Mouse (Mus musculus): ENCODE data around the gene Mrps18c. TPM values are rescaled to one million over a fixed set of nuclear protein-coding genes. Genes with fewer than 3 reads are reported as not detected.

Gene Mrps18c
- polyA plus RNA-seq, 1 experiment from 2014 or later, result 195 TPM

GRCm38 (mm10) chr5:100787527-100787926 is 10.9 kb upstream of the Mrps18c start:
- WGBS, result 92% methylated on average over 9 of the region's 9 CpGs
- H3K9ac ChIP-seq, result no peak overlapping the region
- H3K27me3 ChIP-seq, result no peaks in the 10 kb centered on the region
- no peak overlapping the region for H3K27ac ChIP-seq
- no peak overlapping the region for H3K4me2 ChIP-seq
- no peaks in the 10 kb centered on the region for H3K9me3 ChIP-seq (replicated peaks)
- H3K4me1 ChIP-seq, result no peaks in the 10 kb centered on the region
- no peak overlapping the region for H3K4me3 ChIP-seq
- no peak for ATAC-seq
- H3K36me3 ChIP-seq (ENCODE audit: poor library complexity, severe bottlenecking), result peaks cover 90% of the 10 kb centered on the region

DNA sequence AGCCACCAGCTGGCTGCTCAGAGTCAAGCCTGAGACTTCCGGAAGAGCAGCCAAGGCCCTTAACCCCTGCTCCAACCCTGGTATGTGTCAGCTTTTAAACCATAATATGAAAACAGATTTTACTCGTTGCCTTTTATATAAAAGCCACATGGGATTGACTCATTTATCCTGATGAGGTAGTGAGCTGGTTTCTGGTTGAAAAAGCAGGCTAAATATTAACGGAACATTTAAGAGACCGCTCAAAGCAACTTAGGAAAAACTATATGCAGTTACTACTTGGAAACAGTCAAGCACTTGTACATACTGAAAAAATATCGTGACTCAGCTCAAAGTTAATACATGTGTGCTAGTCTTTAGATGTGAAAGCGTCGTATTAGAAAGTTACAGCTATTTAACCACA is 6.2 kb upstream of the Mrps18c start:
- H3K4me1 ChIP-seq, result peaks cover 3% of the 10 kb centered on the region
- no peak for ATAC-seq
- no peaks in the 10 kb centered on the region for H3K9me3 ChIP-seq (replicated peaks)
- WGBS, result 93% methylated on average over 7 of the region's 7 CpGs
- H3K36me3 ChIP-seq (ENCODE audit: poor library complexity, severe bottlenecking), result peaks cover 89% of the 10 kb centered on the region
- H3K27me3 ChIP-seq, result no peaks in the 10 kb centered on the region
- H3K9ac ChIP-seq, result no peak overlapping the region
- no peak overlapping the region for H3K27ac ChIP-seq
- H3K4me3 ChIP-seq, result no peak overlapping the region
- H3K4me2 ChIP-seq, result no peak overlapping the region

DNA sequence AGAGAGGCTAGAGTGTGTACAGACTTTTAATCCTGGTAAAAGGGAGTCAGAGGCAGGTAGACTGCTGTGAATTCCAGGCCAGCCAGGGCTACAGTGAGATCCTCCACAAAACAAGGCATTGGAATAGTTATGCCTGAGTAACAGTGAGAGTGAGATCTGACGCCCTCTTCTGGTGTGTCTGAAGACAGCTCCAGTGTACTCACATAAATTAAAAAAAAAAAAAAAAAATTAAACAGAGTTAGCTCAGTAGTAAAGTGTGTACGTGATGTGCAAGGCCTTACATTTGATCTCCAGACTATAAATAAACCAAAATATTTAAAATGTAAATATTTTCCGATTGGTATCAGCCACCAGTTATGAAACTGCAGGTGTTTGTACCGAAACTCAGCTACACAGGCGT is 4.3 kb upstream of the Mrps18c start:
- H3K27me3 ChIP-seq, result no peaks in the 10 kb centered on the region
- H3K9me3 ChIP-seq (replicated peaks), result no peaks in the 10 kb centered on the region
- H3K9ac ChIP-seq, result no peak overlapping the region
- peaks cover 72% of the 10 kb centered on the region for H3K36me3 ChIP-seq (ENCODE audit: poor library complexity, severe bottlenecking)
- no peak overlapping the region for H3K4me3 ChIP-seq
- no peak for ATAC-seq
- H3K4me2 ChIP-seq, result no peak overlapping the region
- 81% methylated on average over 5 of the region's 5 CpGs for WGBS
- H3K27ac ChIP-seq, result no peak overlapping the region
- H3K4me1 ChIP-seq, result peaks cover 9% of the 10 kb centered on the region

- H3K4me3 ChIP-seq, result no peak overlapping the region
- no peaks in the 10 kb centered on the region for H3K9me3 ChIP-seq (replicated peaks)
- WGBS, result 88% methylated on average over 4 of the region's 4 CpGs
- peaks cover 13% of the 10 kb centered on the region for H3K36me3 ChIP-seq (ENCODE audit: poor library complexity, severe bottlenecking)
- H3K27ac ChIP-seq, result no peak overlapping the region
- H3K27me3 ChIP-seq, result no peaks in the 10 kb centered on the region
- no peak for ATAC-seq
- H3K4me1 ChIP-seq, result peaks cover 7% of the 10 kb centered on the region
- no peak overlapping the region for H3K9ac ChIP-seq
- H3K4me2 ChIP-seq, result no peak overlapping the region
These were observed 19.9 kb downstream of the Mrps18c start for GRCm38 (mm10) chr5:100818341-100818740.

DNA sequence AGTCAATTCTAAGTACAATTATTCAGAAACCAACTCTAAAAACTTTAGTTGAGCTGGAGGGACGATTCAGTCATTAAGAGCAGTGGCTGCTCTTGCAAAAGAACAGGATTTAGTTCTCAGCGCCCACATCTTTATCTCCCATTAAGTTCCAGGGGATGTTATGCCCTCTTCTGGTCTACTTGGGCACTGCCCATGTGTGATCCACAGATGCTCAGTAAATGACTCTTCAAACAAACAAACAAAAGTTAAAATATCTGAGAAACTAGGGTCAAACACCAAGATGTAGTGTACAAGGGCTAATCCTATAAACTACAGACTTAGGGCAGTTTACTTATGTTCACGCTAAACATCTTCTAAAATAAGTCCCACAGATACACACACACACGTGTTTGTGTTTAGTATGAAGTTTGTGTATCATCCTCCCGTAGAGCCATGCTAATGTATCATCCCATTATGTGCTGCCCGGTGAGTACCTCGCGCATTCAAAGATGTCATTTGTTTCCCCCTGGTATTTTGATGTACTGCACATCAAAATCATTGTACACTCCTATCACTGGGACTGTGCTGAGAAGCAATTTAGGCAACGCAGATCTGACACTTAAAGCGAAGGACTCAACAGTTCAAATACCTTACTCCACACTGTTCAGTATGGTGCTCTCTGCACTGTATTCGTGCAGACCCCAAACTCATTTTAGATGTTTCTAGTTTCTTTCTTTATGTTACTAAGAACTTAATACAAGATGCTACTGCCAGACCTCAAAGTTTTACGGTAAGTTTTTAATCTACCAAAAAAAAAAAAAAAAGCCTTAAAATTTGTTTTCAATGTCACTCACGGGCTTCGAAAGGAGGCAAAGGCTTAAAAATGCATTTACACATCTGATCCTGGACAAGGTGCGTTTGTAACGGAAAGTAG is 21.4 kb downstream of the Mrps18c start:
- no peak for ATAC-seq
- Histone ChIP-seq H3K4me2 (peak overlapping the region; percentile 83), H3K27me3 (no peaks in the 10 kb centered on the region), H3K27ac (no peak overlapping the region; the same call in 1 of the 2 replicates), H3K4me1 (peaks cover 7% of the 10 kb centered on the region), H3K4me3 (peak overlapping the region; percentile 69), H3K36me3 (ENCODE audit: poor library complexity, severe bottlenecking) (peaks cover 9% of the 10 kb centered on the region), H3K9ac (peak overlapping the region; percentile 84), H3K9me3 (replicated peaks) (no peaks in the 10 kb centered on the region)
- 26% methylated on average over 16 of the region's 16 CpGs for WGBS

DNA sequence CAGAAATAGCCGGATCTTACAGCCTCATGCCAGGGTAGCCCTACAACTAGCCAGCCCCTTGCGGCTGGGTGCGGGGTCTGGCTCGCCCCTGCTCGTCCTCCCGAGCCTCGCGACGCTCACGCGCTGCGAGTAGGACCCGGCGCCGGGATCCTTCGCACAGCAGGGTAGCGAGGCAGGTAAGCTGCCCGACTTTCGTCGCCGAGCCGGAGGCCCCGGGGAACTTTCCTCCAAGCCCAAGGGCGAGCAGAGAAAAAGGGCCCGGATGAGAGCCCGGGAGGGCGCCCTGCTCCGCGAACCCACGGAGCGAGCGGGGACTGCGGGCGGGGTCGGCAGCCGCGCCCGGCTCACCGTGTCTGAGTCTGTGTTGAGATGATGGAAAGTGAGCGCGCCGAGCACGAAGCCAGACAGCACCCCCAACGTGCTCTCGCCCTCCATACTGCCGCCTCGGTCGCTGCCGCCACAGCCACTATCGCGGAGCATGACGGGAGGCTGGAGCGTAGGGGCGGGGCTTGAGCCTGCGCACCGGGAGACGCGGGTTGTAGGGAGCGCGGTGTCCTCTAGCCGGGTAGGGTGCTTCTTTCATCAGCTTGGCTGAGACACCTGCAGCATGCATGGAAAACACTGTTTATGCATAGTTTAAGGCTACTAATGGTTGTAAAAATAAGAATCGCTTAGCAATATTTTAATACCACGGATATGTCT is 22.2 kb downstream of the Mrps18c start, which contains the start of gene Abraxas1:
Gene Abraxas1 (minus strand): TSS at position 483 of the 702 bp plus-strand sequence.
- no peaks in the 10 kb centered on the region for H3K9me3 ChIP-seq (replicated peaks)
- H3K4me3 ChIP-seq, result peak within 1 kb of the TSS; percentile 69
- H3K4me1 ChIP-seq, result peaks cover 7% of the 10 kb centered on the region
- H3K27me3 ChIP-seq, result no peaks in the 10 kb centered on the region
- H3K4me2 ChIP-seq, result peak within 1 kb of the TSS; percentile 83
- H3K27ac ChIP-seq, result peak within 1 kb of the TSS; percentile 79
- peak within 1 kb of the TSS; percentile 84 for H3K9ac ChIP-seq
- peaks cover 6% of the 10 kb centered on the region; the same call in 1 of the 2 replicates for H3K36me3 ChIP-seq (ENCODE audit: poor library complexity, severe bottlenecking)
- under 1% methylated on average over 62 of the region's 63 CpGs for WGBS
- ATAC-seq, result peak; percentile 99

- Histone ChIP-seq H3K9me3 (replicated peaks) (no peaks in the 10 kb centered on the region), H3K4me1 (peaks cover 7% of the 10 kb centered on the region), H3K4me3 (peak overlapping the region; percentile 69; the same call in 1 of the 2 replicates), H3K9ac (no peak overlapping the region), H3K27me3 (no peaks in the 10 kb centered on the region), H3K27ac (no peak overlapping the region), H3K36me3 (ENCODE audit: poor library complexity, severe bottlenecking) (no peaks in the 10 kb centered on the region), H3K4me2 (peak overlapping the region; percentile 83; the same call in 1 of the 2 replicates)
- 83% methylated on average over 8 of the region's 8 CpGs for WGBS
- ATAC-seq, result 0 out of 2 replicates have a peak, but pooled peaks have one; percentile 2
These were observed 22.9 kb downstream of the Mrps18c start for GRCm38 (mm10) chr5:100821375-100821774.

DNA sequence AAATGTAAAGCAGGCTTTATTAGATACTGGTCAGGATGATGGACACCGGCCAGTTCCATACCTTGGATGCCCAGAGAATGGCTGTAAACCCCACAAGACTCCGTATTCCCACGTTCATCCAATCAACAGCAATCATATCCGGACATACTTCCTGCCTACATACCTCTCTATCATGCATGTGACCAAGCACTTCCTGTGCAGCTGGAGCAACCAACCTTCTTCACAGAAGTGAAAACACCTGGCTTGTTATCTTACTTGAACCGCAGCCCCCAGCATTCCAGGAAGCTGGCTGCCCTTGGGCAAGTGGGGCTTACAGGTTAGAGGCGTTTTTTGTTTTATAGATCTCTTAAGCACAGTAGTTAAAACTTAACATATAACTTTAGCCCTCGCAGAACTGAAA is 24.4 kb downstream of the Mrps18c start:
- Histone ChIP-seq H3K4me3 (no peak overlapping the region), H3K36me3 (ENCODE audit: poor library complexity, severe bottlenecking) (no peaks in the 10 kb centered on the region), H3K27me3 (no peaks in the 10 kb centered on the region), H3K9me3 (replicated peaks) (no peaks in the 10 kb centered on the region), H3K27ac (no peak overlapping the region), H3K4me1 (peaks cover 7% of the 10 kb centered on the region), H3K9ac (no peak overlapping the region), H3K4me2 (no peak overlapping the region)
- WGBS, result 92% methylated on average over 7 of the region's 7 CpGs
- no peak for ATAC-seq

DNA sequence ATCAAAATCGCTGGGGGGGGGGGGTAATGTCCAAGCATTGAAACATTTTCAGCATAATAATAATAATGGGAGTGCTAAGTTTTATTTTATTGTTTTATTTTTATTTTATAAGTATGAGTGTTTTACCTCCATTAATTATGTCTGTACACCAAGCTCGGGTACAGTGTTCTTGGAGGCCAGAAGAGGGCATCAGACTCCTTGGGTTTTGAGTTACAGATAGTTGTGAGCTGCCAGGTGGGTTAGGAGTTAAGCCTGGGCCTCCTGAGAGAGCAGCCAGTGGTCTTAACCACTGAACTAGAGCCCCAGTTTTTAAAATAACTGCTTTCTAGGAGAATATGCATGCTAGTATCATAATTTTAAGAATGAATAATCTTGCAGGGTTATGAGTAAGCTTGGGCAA is 27.5 kb downstream of the Mrps18c start:
- Histone ChIP-seq H3K27ac (no peak overlapping the region), H3K4me3 (no peak overlapping the region), H3K4me1 (no peaks in the 10 kb centered on the region), H3K4me2 (no peak overlapping the region), H3K9ac (no peak overlapping the region), H3K27me3 (no peaks in the 10 kb centered on the region), H3K36me3 (ENCODE audit: poor library complexity, severe bottlenecking) (no peaks in the 10 kb centered on the region), H3K9me3 (replicated peaks) (no peaks in the 10 kb centered on the region)
- WGBS, result 27% methylated on average over 2 of the region's 2 CpGs
- no peak for ATAC-seq

DNA sequence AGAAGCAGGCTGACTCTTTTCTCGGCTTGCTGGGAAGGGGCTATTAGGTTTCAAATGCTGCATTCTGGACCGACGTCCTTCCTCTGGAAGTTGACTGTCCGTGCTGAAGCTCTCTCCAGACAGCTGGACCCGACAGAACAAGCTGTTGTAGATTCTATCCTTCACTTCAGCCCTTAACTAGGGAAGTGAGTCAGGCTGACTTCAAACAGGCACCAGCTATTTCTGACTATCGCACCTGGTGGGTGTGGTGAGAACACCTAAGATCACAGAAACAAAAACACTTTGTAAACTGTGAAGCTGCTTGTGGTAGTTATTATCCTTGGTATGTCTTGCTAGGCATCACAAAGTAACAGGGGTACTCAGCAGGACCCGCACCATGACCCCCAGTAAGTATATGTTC is 28.1 kb downstream of the Mrps18c start:
- 80% methylated on average over 7 of the region's 7 CpGs for WGBS

GRCm38 (mm10) chr5:100828701-100829100 is 30.3 kb downstream of the Mrps18c start:
- WGBS, result 87% methylated on average over 3 of the region's 3 CpGs
- no peak for ATAC-seq
- H3K9me3 ChIP-seq (replicated peaks), result no peaks in the 10 kb centered on the region
- H3K27ac ChIP-seq, result no peak overlapping the region
- H3K36me3 ChIP-seq (ENCODE audit: poor library complexity, severe bottlenecking), result no peaks in the 10 kb centered on the region
- H3K9ac ChIP-seq, result no peak overlapping the region
- H3K4me3 ChIP-seq, result no peak overlapping the region
- no peaks in the 10 kb centered on the region for H3K27me3 ChIP-seq
- H3K4me1 ChIP-seq, result no peaks in the 10 kb centered on the region
- no peak overlapping the region for H3K4me2 ChIP-seq

More for the DNA sequence above, 28.1 kb downstream of the Mrps18c start:
- Histone ChIP-seq H3K4me3 (no peak overlapping the region), H3K27me3 (no peaks in the 10 kb centered on the region), H3K4me1 (no peaks in the 10 kb centered on the region), H3K27ac (no peak overlapping the region), H3K4me2 (no peak overlapping the region), H3K36me3 (ENCODE audit: poor library complexity, severe bottlenecking) (no peaks in the 10 kb centered on the region), H3K9me3 (replicated peaks) (no peaks in the 10 kb centered on the region), H3K9ac (no peak overlapping the region)
- no peak for ATAC-seq

DNA sequence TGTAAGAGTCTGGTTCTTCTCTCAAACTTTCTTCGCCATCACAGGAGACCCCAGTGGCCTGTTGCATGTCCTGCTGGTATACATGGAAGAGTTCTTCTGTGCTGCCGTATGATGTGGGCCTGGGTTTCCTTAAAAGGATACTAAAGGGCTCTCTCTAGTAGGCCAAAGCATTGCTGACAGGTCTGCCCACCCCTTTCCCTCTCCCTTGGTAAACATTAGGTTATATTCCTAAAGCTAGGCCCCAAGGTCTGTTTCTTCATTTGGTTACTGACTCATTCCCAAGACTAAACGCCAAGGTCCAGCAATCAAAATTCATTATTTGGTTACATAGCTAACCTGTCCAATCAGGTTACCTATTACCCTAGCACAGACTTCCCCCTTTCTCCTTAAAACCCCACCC is 34.3 kb downstream of the Mrps18c start:
- Histone ChIP-seq H3K36me3 (ENCODE audit: poor library complexity, severe bottlenecking) (no peaks in the 10 kb centered on the region), H3K27me3 (no peaks in the 10 kb centered on the region), H3K4me2 (no peak overlapping the region), H3K9me3 (replicated peaks) (no peaks in the 10 kb centered on the region), H3K27ac (no peak overlapping the region), H3K4me1 (no peaks in the 10 kb centered on the region), H3K9ac (no peak overlapping the region), H3K4me3 (no peak overlapping the region)
- no peak for ATAC-seq
- 92% methylated on average over 3 of the region's 3 CpGs for WGBS
